Mouse (Mus musculus) CH12.LX (cell line): ENCODE results near the gene Rbpjl. TPM values are rescaled to one million over a fixed set of nuclear protein-coding genes. Genes with fewer than 3 reads are reported as not detected.

Source experiments
- DNase-seq: peaks from one replicate; pipeline ENCODE4 v3.0.0-alpha.2; 2013; ENCODE audit errors: extremely low read depth
- H3K27ac ChIP-seq: 2 replicates; pipeline ENCODE4 v1.5.1; 2012; ENCODE audit warnings: low read depth, mild to moderate bottlenecking, control low read depth, moderate library complexity; ENCODE audit not compliant: insufficient read depth
- H3K27me3 ChIP-seq: replicated peaks from 2 replicates; pipeline ENCODE3; 2012; ENCODE audit warnings: inconsistent platforms
- H3K36me3 ChIP-seq, 2 experiments: replicated peaks in 1 of 2; 2 replicates each; pipeline versions ENCODE3 to v1.6.1; 2012; ENCODE audit warnings: inconsistent platforms in 1 of 2, low read length in 1 of 2, mild to moderate bottlenecking in 1 of 2, mixed read lengths in 1 of 2, moderate library complexity in 1 of 2; ENCODE audit not compliant: control insufficient read depth in 1 of 2, insufficient read depth in 1 of 2
- H3K4me1 ChIP-seq, 2 experiments: 2 replicates each; pipeline ENCODE4 v1.6.1; 2012; ENCODE audit warnings: inconsistent platforms in 1 of 2, moderate library complexity in 1 of 2; ENCODE audit not compliant: insufficient read depth in 2 of 2, control insufficient read depth in 1 of 2
- H3K4me2 ChIP-seq: 2 replicates; pipeline ENCODE4 v1.6.1; 2012; ENCODE audit warnings: low read depth, mild to moderate bottlenecking, control low read depth; ENCODE audit not compliant: poor library complexity, insufficient read depth, severe bottlenecking
- H3K4me3 ChIP-seq, 3 experiments: fragments of 150-350 bp in 1 of 3; sonication (generic) in 1 of 3; replicated peaks in 1 of 3; 2 replicates each; pipeline versions ENCODE3 to v1.5.1; 2011 to 2012; ENCODE audit warnings: low read depth in 2 of 3, low read length in 2 of 3, mild to moderate bottlenecking in 2 of 3, moderate library complexity in 2 of 3, control low read depth in 1 of 3, improper control_type of control experiment in 1 of 3, inconsistent platforms in 1 of 3, mixed read lengths in 1 of 3; ENCODE audit not compliant: poor library complexity in 1 of 3
- H3K79me2 ChIP-seq: replicated peaks from 2 replicates; pipeline ENCODE4 v1.6.1; 2012; ENCODE audit warnings: mild to moderate bottlenecking, moderate library complexity; ENCODE audit not compliant: control insufficient read depth, poor library complexity, insufficient read depth, severe bottlenecking; ENCODE audit errors: extremely low read depth
- H3K9ac ChIP-seq: 2 replicates; pipeline ENCODE4 v1.6.1; 2012; ENCODE audit warnings: low read depth, mild to moderate bottlenecking, control low read depth, moderate library complexity; ENCODE audit not compliant: insufficient read depth
- H3K9me3 ChIP-seq: replicated peaks from 2 replicates; pipeline ENCODE3; 2012; ENCODE audit warnings: low read length, inconsistent platforms, mixed read lengths
- BHLHE40 ChIP-seq: IDR thresholded peaks from 2 replicates; pipeline ENCODE4 v1.6.1; 2011; ENCODE audit warnings: mild to moderate bottlenecking, low read depth, low read length, improper control_type of control experiment
- CTCF ChIP-seq, 2 experiments: IDR thresholded peaks in 1 of 2; conservative IDR thresholded peaks in 1 of 2; 2 replicates each; pipeline ENCODE4 v1.5.1; 2011 to 2012; ENCODE audit warnings: low read depth in 2 of 2, low read length in 2 of 2, improper control_type of control experiment in 1 of 2, inconsistent platforms in 1 of 2, mild to moderate bottlenecking in 1 of 2, moderate library complexity in 1 of 2
- GABPA ChIP-seq: IDR thresholded peaks from 2 replicates; pipeline ENCODE4 v1.6.1; 2012; ENCODE audit warnings: low read depth, low read length, improper control_type of control experiment, inconsistent platforms; ENCODE audit not compliant: insufficient replicate concordance
- HCFC1 ChIP-seq: IDR thresholded peaks from 2 replicates; pipeline ENCODE4 v1.6.1; 2012; ENCODE audit warnings: low read depth, mild to moderate bottlenecking, inconsistent platforms, low read length, improper control_type of control experiment
- IRF4 ChIP-seq: IDR thresholded peaks from 2 replicates; pipeline ENCODE4 v1.6.1; 2014; ENCODE audit warnings: low read depth, mild to moderate bottlenecking, inconsistent platforms, low read length, improper control_type of control experiment
- JUN ChIP-seq: IDR thresholded peaks from 2 replicates; pipeline ENCODE4 v1.6.1; 2011; ENCODE audit warnings: low read depth, mild to moderate bottlenecking, low read length, improper control_type of control experiment, moderate library complexity; ENCODE audit not compliant: insufficient read depth
- JUND ChIP-seq: conservative IDR thresholded peaks from 2 replicates; pipeline ENCODE4 v1.6.1; 2011; ENCODE audit warnings: low read depth, low read length, improper control_type of control experiment
- MAFK ChIP-seq: IDR thresholded peaks from 2 replicates; pipeline ENCODE4 v1.6.1; 2011; ENCODE audit warnings: low read length, improper control_type of control experiment; ENCODE audit not compliant: insufficient replicate concordance
- MEF2A ChIP-seq: IDR thresholded peaks from 2 replicates; pipeline ENCODE4 v1.6.1; 2014; ENCODE audit warnings: low read depth, mild to moderate bottlenecking, inconsistent platforms, low read length, improper control_type of control experiment, borderline replicate concordance
- MXI1 ChIP-seq: IDR thresholded peaks from 2 replicates; pipeline ENCODE4 v1.6.1; 2011; ENCODE audit warnings: mild to moderate bottlenecking, low read depth, low read length, improper control_type of control experiment
- MYC ChIP-seq: IDR thresholded peaks from 2 replicates; pipeline ENCODE4 v1.6.1; 2011; ENCODE audit warnings: low read depth, mild to moderate bottlenecking, improper control_type of control experiment, low read length
- NELFE ChIP-seq: IDR thresholded peaks from 2 replicates; pipeline ENCODE4 v1.6.1; 2011; ENCODE audit warnings: low read depth, low read length, improper control_type of control experiment
- PAX5 ChIP-seq: IDR thresholded peaks from 2 replicates; pipeline ENCODE4 v1.6.1; 2012; ENCODE audit warnings: low read length, inconsistent platforms, mixed read lengths
- POLR2A ChIP-seq: IDR thresholded peaks from 2 replicates; pipeline ENCODE4 v1.6.1; 2011; ENCODE audit warnings: low read depth, mild to moderate bottlenecking, improper control_type of control experiment, low read length
- POLR2AphosphoS2 ChIP-seq: IDR thresholded peaks from 2 replicates; pipeline ENCODE4 v1.6.1; 2011; ENCODE audit warnings: low read depth, low read length, improper control_type of control experiment
- RCOR1 ChIP-seq: conservative IDR thresholded peaks from 2 replicates; pipeline ENCODE4 v1.6.1; 2012; ENCODE audit warnings: low read depth, mild to moderate bottlenecking, inconsistent platforms, low read length, improper control_type of control experiment
- SIN3A ChIP-seq: IDR thresholded peaks from 2 replicates; pipeline ENCODE4 v1.6.1; 2012; ENCODE audit warnings: low read length, improper control_type of control experiment, inconsistent platforms
- SMC3 ChIP-seq: IDR thresholded peaks from 2 replicates; pipeline ENCODE4 v1.6.1; 2011; ENCODE audit warnings: low read depth, low read length, improper control_type of control experiment
- TCF12 ChIP-seq: IDR thresholded peaks from 2 replicates; pipeline ENCODE4 v1.6.1; 2014; ENCODE audit warnings: low read depth, mild to moderate bottlenecking, inconsistent platforms, low read length, improper control_type of control experiment
- USF1 ChIP-seq: IDR thresholded peaks from 2 replicates; pipeline ENCODE4 v1.6.1; 2014; ENCODE audit warnings: low read depth, mild to moderate bottlenecking, inconsistent platforms, low read length, improper control_type of control experiment
- ZNF384 ChIP-seq: IDR thresholded peaks from 2 replicates; pipeline ENCODE4 v1.6.1; 2012; ENCODE audit warnings: low read depth, low read length, improper control_type of control experiment, inconsistent platforms
- dilution Hi-C: fragments of 300-500 bp; cut with MboI; formaldehyde crosslinking; loops from 2 replicates; pipeline ENCODE4 v1.14.3; 2020; ENCODE audit warnings: low sequenced_read_pairs; ENCODE audit not compliant: extremely low pct_unique_long_range_greater_than_20kb, extremely low pct_ligation_motif_present
- in situ Hi-C: fragments of 300-500 bp; cut with MboI; formaldehyde crosslinking; loops from 3 replicates; pipeline ENCODE4 v1.14.3; 2019; ENCODE audit warnings: low sequenced_read_pairs, low pct_ligation_motif_present, low pct_unique_long_range_greater_than_20kb, mixed read lengths
- polyA plus RNA-seq: library from polyadenylated mRNA; unstranded; fragments of >175 nt; gene quantifications from 2 replicates; pipeline ENCODE4 v1.2.1, GENCODE M21; 2012; ENCODE audit warnings: low read depth; ENCODE audit not compliant: insufficient read length
- total RNA-seq, 2 experiments: library from RNA; depleted of rRNA; stranded (reverse); fragments of 300-350 nt in 1 of 2; fragments of >200 nt in 1 of 2; gene quantifications; 2 replicates each; pipeline ENCODE4 v1.2.3; 2012 to 2014

The Rbpjl gene
- total and polyA plus RNA-seq, 3 experiments, result 0.08 TPM; not detected in 2

DNA sequence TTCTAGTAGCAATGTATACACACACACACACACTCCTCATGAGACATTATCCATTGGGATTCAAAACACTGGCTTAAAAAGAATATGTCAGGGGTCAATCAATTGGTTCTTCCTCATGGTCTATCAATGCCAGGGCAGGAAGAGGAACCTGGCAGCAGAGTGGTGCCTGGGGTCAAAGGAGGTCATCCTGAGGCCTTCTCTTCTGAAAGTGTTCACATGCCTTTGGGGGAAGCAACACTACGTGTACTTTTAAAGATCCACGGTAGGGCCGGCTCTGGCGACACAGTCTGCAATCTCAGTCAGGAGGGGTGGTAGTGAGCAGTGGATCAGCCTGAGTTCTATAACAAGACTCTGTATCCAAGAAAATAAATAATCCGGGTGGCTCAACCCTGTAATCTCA lies 43.3 kb upstream of the Rbpjl start:
- Histone ChIP-seq H3K9me3 (no peaks in the 10 kb centered on the region), H3K27me3 (peaks cover 2% of the 10 kb centered on the region), H3K9ac (no peak overlapping the region), H3K4me2 (no peak overlapping the region), H3K4me1 (peaks cover 16 to 22% of the 10 kb centered on the region in 2 experiments), H3K27ac (no peak overlapping the region), H3K79me2 (no peaks in the 10 kb centered on the region), H3K36me3 (no peaks in the 10 kb centered on the region), H3K4me3 (no peak overlapping the region)
- no peak for TF ChIP-seq NELFE
- TF ChIP-seq CTCF (conservative IDR thresholded peaks at IDR 0.05 in 1 of 2, IDR thresholded peaks at IDR 0.05 in 1 of 2; ENCODE audit: low read depth in 2 of 2, low read length in 2 of 2), result no peak
- TF ChIP-seq ZNF384, result no peak
- no peak for TF ChIP-seq JUND
- no peak for TF ChIP-seq USF1
- no peak for TF ChIP-seq SIN3A
- no peak for TF ChIP-seq GABPA
- no peak for TF ChIP-seq HCFC1
- TF ChIP-seq RCOR1, result no peak
- no peak for TF ChIP-seq POLR2A
- no peak for TF ChIP-seq BHLHE40
- dilution Hi-C loops, result no loop called here
- in situ Hi-C loops, result no loop called here
- DNase-seq, result no peak

DNA sequence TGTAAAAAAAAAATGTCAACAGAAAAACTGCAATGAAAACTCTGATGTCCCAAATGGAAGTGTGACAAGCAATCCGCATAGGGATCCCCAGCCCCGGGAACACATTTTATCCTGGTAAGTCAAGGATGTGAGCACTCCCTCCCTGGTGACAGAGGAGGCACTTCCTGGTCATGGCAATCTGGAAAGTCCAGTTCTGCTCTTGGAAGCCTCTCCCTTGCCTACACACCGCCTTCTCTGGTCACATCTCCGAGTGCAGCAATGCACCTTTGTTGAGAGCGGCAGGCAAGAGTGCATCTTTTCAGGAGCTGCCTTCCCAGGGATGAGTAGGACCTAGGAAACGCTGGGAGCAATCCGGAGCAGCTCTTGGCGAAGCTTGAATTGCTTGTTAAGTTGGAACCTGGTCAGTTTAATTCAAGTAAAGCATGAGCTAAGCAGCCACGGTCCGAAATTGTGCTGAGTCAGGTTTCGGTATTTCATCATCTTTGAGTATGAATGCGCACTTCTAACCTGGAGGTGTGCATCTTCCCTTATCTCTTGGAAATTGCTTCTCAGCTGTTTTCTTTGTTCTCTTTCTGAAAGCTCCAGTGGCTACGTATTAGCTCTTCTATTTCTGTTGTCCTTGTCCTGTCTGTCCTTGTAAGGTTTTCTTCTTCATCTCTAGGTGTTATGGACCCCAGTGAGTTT lies 41.8 kb upstream of the Rbpjl start:
- peak; percentile 99 for TF ChIP-seq MAFK
- TF ChIP-seq JUN, result no peak
- TF ChIP-seq IRF4, result peak; percentile 48; the same call in 1 of the 2 replicates
- TF ChIP-seq MXI1, result no peak
- TF ChIP-seq, all 38 proteins: peak for 2
- Histone ChIP-seq H3K4me1 (peaks cover 12 to 18% of the 10 kb centered on the region in 2 experiments), H3K4me3 (no peak overlapping the region), H3K9me3 (peaks cover 2% of the 10 kb centered on the region), H3K36me3 (no peaks in the 10 kb centered on the region), H3K4me2 (no peak overlapping the region), H3K27ac (no peak overlapping the region), H3K27me3 (peaks cover 2% of the 10 kb centered on the region), H3K79me2 (no peaks in the 10 kb centered on the region), H3K9ac (no peak overlapping the region)
- DNase-seq, result no peak
- in situ Hi-C loops (no loop called here), dilution Hi-C loops (no loop called here)

DNA sequence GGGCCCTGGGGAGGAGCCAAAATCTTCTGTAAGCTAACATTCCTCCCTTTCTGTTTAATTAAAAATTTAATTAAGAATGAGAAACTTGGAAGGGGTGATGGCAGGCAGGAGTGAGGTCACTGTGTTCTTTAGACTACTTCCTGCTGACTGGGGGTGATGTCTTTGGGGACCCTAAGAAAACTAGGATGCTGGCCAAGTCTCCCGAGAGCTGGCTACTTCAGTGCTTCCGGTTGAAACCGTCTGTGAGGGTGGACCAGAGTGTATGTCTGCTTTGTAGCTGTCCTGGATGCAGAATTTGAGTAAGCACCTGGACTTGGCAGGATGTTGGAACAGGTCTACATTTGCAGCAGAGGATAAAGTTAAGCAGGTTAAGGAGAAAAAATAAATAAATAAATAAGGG lies 36.0 kb upstream of the Rbpjl start:
- no peak overlapping the region for H3K4me3 ChIP-seq
- H3K4me2 ChIP-seq, result no peak overlapping the region
- H3K36me3 ChIP-seq, result no peaks in the 10 kb centered on the region
- no peak for DNase-seq
- no peaks in the 10 kb centered on the region for H3K79me2 ChIP-seq
- in situ Hi-C loops (no loop called here), dilution Hi-C loops (no loop called here)
- H3K27me3 ChIP-seq, result no peaks in the 10 kb centered on the region
- H3K4me1 ChIP-seq, result peaks cover 6 to 19% of the 10 kb centered on the region in 2 experiments
- H3K9me3 ChIP-seq, result peaks cover 2% of the 10 kb centered on the region
- H3K9ac ChIP-seq, result no peak overlapping the region
- TF ChIP-seq PAX5 (no peak), SMC3 (no peak), TCF12 (no peak), POLR2AphosphoS2 (no peak), POLR2A (no peak), MEF2A (no peak), SIN3A (no peak), JUND (no peak), MYC (no peak)
- TF ChIP-seq, all 38 proteins: peak for 0
- no peak overlapping the region for H3K27ac ChIP-seq
